Mouse (Mus musculus): ENCODE results near the gene Aldh1b1. TPM values are rescaled to one million over a fixed set of nuclear protein-coding genes. Genes with fewer than 3 reads are reported as not detected.

The Aldh1b1 gene
- polyA plus RNA-seq, 1 experiment from 2014 or later = 91.5 TPM

DNA sequence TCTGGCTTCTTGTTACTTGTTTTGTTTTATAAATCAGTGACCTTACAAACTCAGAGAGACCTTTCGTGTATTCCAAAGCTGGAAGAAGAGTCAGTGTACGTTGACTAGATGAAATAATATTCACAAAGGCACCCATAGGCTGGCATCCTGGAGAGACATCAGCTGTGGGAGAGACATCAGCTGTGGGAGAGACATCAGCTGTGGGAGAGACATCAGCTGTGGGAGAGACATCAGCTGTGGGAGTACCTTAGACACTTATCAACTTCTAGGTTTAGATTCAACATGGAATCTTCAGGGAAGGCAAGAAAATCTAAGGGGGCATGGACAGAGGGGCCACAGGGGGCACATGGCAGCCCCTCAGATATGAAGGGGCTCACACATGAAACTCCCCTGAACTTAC, 47.4 kb downstream of the Aldh1b1 start:
- 91% methylated on average over 2 of the region's 2 CpGs for WGBS (ENCODE audit: insufficient replicate concordance)
- Histone ChIP-seq H3K27me3 (ENCODE audit: insufficient read depth, low read length) (no peaks in the 10 kb centered on the region), H3K9ac (replicated peaks) (no peak overlapping the region), H3K4me3 (ENCODE audit: low read depth, low read length) (no peak overlapping the region), H3K27ac (ENCODE audit: low read depth) (no peak overlapping the region), H3K4me1 (ENCODE audit: insufficient read depth) (peaks cover 9% of the 10 kb centered on the region; the same call in 1 of the 2 replicates), H3K4me2 (ENCODE audit: low read depth, low read length) (no peak overlapping the region), H3K36me3 (replicated peaks; ENCODE audit: insufficient read depth, low read length) (no peaks in the 10 kb centered on the region), H3K9me3 (ENCODE audit: low read length) (no peaks in the 10 kb centered on the region)
- TF ChIP-seq CTCF (IDR thresholded peaks at IDR 0.05; ENCODE audit: low read depth) (no peak), EP300 (IDR thresholded peaks at IDR 0.05; ENCODE audit: low read depth) (no peak)
- ATAC-seq (no peak), DNase-seq (no peak)

- 25% methylated on average over 10 of the region's 10 CpGs for WGBS (ENCODE audit: insufficient replicate concordance)
Measured at GRCm38 (mm10) chr4:45848109-45848824, 49.4 kb downstream of the Aldh1b1 start, which contains the start of gene Stra6l. Gene Stra6l (plus strand): TSS chr4:45848664.

GRCm38 (mm10) chr4:45848825-45849156, 50.0 kb downstream of the Aldh1b1 start:
- WGBS (ENCODE audit: insufficient replicate concordance) = 27% methylated on average over 10 of the region's 10 CpGs
- Histone ChIP-seq H3K4me1 (ENCODE audit: insufficient read depth) (peaks cover 9% of the 10 kb centered on the region; the same call in 1 of the 2 replicates), H3K4me3 (ENCODE audit: low read depth, low read length) (peak overlapping the region; percentile 43), H3K27ac (ENCODE audit: low read depth) (peak overlapping the region; percentile 90), H3K9me3 (ENCODE audit: low read length) (no peaks in the 10 kb centered on the region), H3K27me3 (ENCODE audit: insufficient read depth, low read length) (no peaks in the 10 kb centered on the region), H3K36me3 (replicated peaks; ENCODE audit: insufficient read depth, low read length) (no peaks in the 10 kb centered on the region), H3K4me2 (ENCODE audit: low read depth, low read length) (peak overlapping the region; percentile 60), H3K9ac (replicated peaks) (peak overlapping the region; percentile 60)
- ATAC-seq (peak; percentile 47), DNase-seq (peak; percentile 30)
- no peak for TF ChIP-seq EP300 (IDR thresholded peaks at IDR 0.05; ENCODE audit: low read depth)
- TF ChIP-seq CTCF (IDR thresholded peaks at IDR 0.05; ENCODE audit: low read depth) = no peak

More at GRCm38 (mm10) chr4:45848109-45848824, 49.4 kb downstream of the Aldh1b1 start, which contains the start of gene Stra6l:
- DNase-seq (no peak), ATAC-seq (no peak)
- H3K36me3 ChIP-seq (replicated peaks; ENCODE audit: insufficient read depth, low read length) = no peaks in the 10 kb centered on the region
- H3K9me3 ChIP-seq (ENCODE audit: low read length) = no peaks in the 10 kb centered on the region
- peak within 1 kb of the TSS; percentile 90 for H3K27ac ChIP-seq (ENCODE audit: low read depth)
- H3K4me2 ChIP-seq (ENCODE audit: low read depth, low read length) = peak within 1 kb of the TSS; percentile 60
- H3K27me3 ChIP-seq (ENCODE audit: insufficient read depth, low read length) = no peaks in the 10 kb centered on the region
- H3K4me1 ChIP-seq (ENCODE audit: insufficient read depth) = peaks cover 9% of the 10 kb centered on the region; the same call in 1 of the 2 replicates
- TF ChIP-seq CTCF (IDR thresholded peaks at IDR 0.05; ENCODE audit: low read depth) (no peak), EP300 (IDR thresholded peaks at IDR 0.05; ENCODE audit: low read depth) (no peak)
- peak within 1 kb of the TSS; percentile 60 for H3K9ac ChIP-seq (replicated peaks)
- H3K4me3 ChIP-seq (ENCODE audit: low read depth, low read length) = peak within 1 kb of the TSS; percentile 43

GRCm38 (mm10) chr4:45849419-45849818, 50.6 kb downstream of the Aldh1b1 start:
- H3K4me2 ChIP-seq (ENCODE audit: low read depth, low read length) = peak overlapping the region; percentile 60
- 29% methylated on average over 1 of the region's 1 CpGs for WGBS (ENCODE audit: insufficient replicate concordance)
- DNase-seq (no peak), ATAC-seq (0 out of 2 replicates have a peak, but pooled peaks have one; percentile 21)
- peak overlapping the region; percentile 43 for H3K4me3 ChIP-seq (ENCODE audit: low read depth, low read length)
- no peaks in the 10 kb centered on the region for H3K9me3 ChIP-seq (ENCODE audit: low read length)
- TF ChIP-seq EP300 (IDR thresholded peaks at IDR 0.05; ENCODE audit: low read depth) (no peak), CTCF (IDR thresholded peaks at IDR 0.05; ENCODE audit: low read depth) (no peak)
- H3K27ac ChIP-seq (ENCODE audit: low read depth) = peak overlapping the region; percentile 90
- peaks cover 9% of the 10 kb centered on the region; the same call in 1 of the 2 replicates for H3K4me1 ChIP-seq (ENCODE audit: insufficient read depth)
- no peaks in the 10 kb centered on the region for H3K36me3 ChIP-seq (replicated peaks; ENCODE audit: insufficient read depth, low read length)
- peak overlapping the region; percentile 60 for H3K9ac ChIP-seq (replicated peaks)
- H3K27me3 ChIP-seq (ENCODE audit: insufficient read depth, low read length) = no peaks in the 10 kb centered on the region

- TF ChIP-seq CTCF (IDR thresholded peaks at IDR 0.05; ENCODE audit: low read depth) = no peak
- peak; percentile 28; the same call in 1 of the 2 replicates for TF ChIP-seq EP300 (IDR thresholded peaks at IDR 0.05; ENCODE audit: low read depth)
- no peaks in the 10 kb centered on the region for H3K36me3 ChIP-seq (replicated peaks; ENCODE audit: insufficient read depth, low read length)
- H3K9me3 ChIP-seq (ENCODE audit: low read length) = no peaks in the 10 kb centered on the region
- no peak overlapping the region for H3K9ac ChIP-seq (replicated peaks)
- peak; percentile 97 for ATAC-seq
- peaks cover 9% of the 10 kb centered on the region; the same call in 1 of the 2 replicates for H3K4me1 ChIP-seq (ENCODE audit: insufficient read depth)
- peak overlapping the region; percentile 76 for H3K27ac ChIP-seq (ENCODE audit: low read depth)
- H3K4me3 ChIP-seq (ENCODE audit: low read depth, low read length) = no peak overlapping the region
- DNase-seq = peak; percentile 77
- 27% methylated on average over 3 of the region's 3 CpGs for whole genome bisulfite sequencing (ENCODE audit: insufficient replicate concordance)
- peak overlapping the region; percentile 44; the same call in 1 of the 2 replicates for H3K4me2 ChIP-seq (ENCODE audit: low read depth, low read length)
- no peaks in the 10 kb centered on the region for H3K27me3 ChIP-seq (ENCODE audit: insufficient read depth, low read length)
Measured at GRCm38 (mm10) chr4:45851640-45852051, 52.8 kb downstream of the Aldh1b1 start.

GRCm38 (mm10) chr4:45853496-45854246, 54.8 kb downstream of the Aldh1b1 start:
- H3K36me3 ChIP-seq (replicated peaks; ENCODE audit: insufficient read depth, low read length) = no peaks in the 10 kb centered on the region
- H3K27ac ChIP-seq (ENCODE audit: low read depth) = no peak overlapping the region
- no peak for ATAC-seq
- no peaks in the 10 kb centered on the region for H3K9me3 ChIP-seq (ENCODE audit: low read length)
- no peak overlapping the region for H3K4me2 ChIP-seq (ENCODE audit: low read depth, low read length)
- H3K4me1 ChIP-seq (ENCODE audit: insufficient read depth) = peaks cover 3% of the 10 kb centered on the region; the same call in 1 of the 2 replicates
- WGBS (ENCODE audit: insufficient replicate concordance) = 75% methylated on average over 15 of the region's 15 CpGs
- no peak for DNase-seq
- no peak for TF ChIP-seq CTCF (IDR thresholded peaks at IDR 0.05; ENCODE audit: low read depth)
- no peak for TF ChIP-seq EP300 (IDR thresholded peaks at IDR 0.05; ENCODE audit: low read depth)
- H3K27me3 ChIP-seq (ENCODE audit: insufficient read depth, low read length) = no peaks in the 10 kb centered on the region
- H3K4me3 ChIP-seq (ENCODE audit: low read depth, low read length) = no peak overlapping the region
- no peak overlapping the region for H3K9ac ChIP-seq (replicated peaks)

Other genes starting within 250 kb of the Aldh1b1 start
- not detected in 2 replicates for gene Igfbpl1, start 27.9 kb downstream of the Aldh1b1 start, polyA plus RNA-seq (2015; fragmentation: Nextera tagmentation; extraction: Ambion mirVana)
- gene Stra6l, start 49.6 kb downstream of the Aldh1b1 start, polyA plus RNA-seq (2015; fragmentation: Nextera tagmentation; extraction: Ambion mirVana) = 16.9 and 18.9 TPM in 2 replicates
- gene Ccdc180, start 91.3 kb downstream of the Aldh1b1 start, polyA plus RNA-seq (2015; fragmentation: Nextera tagmentation; extraction: Ambion mirVana) = 0.16 and 0.18 TPM in 2 replicates
- 15.4 and 15.8 TPM in 2 replicates for gene Tdrd7, start 166.3 kb downstream of the Aldh1b1 start, polyA plus RNA-seq (2015; fragmentation: Nextera tagmentation; extraction: Ambion mirVana)
- 13.9 and 14.1 TPM in 2 replicates for gene Tmod1, start 239.9 kb downstream of the Aldh1b1 start, polyA plus RNA-seq (2015; fragmentation: Nextera tagmentation; extraction: Ambion mirVana)